Mouse (Mus musculus) ovary, postnatal 36 days (tissue): ENCODE measurements around the gene Padi2.

Source experiments
- DNase-seq: peaks from one replicate; pipeline ENCODE4 v3.0.0; 2022; ENCODE audit warnings: low spot score, mixed read lengths

Padi2 gene

DNA sequence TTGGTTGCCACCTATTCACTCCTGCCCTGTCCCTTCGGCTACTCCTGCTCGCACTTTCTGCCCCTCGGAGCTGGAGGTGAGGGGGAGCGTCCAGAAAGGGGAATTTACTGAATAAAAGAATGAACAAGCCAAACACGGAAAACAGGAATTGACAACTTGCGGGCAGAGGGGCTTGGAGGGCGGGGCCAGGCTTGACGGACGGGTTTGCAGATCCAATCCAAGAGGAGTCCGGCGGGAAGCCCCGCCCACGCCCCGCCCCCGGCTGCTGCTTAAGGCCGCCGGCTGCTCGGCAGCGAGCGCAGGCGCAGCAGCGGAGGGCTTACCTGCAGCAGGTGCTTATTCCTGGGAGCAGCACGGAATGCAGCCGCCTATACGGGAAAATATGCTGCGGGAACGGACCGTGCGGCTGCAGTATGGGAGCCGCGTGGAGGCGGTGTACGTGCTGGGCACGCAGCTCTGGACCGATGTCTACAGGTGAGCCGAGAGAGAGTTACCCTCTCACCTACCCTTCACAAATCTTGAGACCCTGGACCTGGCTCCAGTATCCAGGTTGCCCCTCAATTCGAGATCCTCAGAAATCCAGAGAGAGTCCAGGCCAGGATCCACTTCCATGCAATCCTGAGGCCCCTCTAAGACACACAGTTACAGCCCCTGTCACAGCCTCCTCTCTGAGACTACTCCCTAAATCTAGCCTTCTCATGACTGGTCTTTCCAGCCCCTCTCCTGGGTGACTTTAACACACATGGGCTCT lies at the start of gene Padi2:
Gene Padi2 (plus strand): TSS at position 269 of the 751 bp plus-strand sequence.
- DNase-seq = peak; percentile 67

DNA sequence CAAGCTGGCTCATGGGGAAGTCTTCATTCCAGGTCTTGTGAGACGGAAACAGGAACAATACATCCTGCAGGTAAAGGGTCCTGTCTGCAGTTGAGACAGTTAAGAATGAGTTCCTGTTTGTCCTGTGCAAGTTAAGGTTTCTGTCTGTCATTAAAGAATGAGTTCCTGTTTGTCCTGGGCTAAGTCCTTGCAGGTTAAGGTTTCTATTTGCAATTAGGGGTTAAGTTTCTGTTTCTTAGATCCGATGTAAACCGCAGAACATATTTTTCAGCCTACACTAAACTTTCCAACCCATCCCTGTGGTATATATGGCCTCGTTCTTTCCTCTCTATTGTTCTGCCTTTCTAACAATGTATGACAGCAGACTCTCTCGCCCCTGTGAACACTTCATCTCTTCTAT lies 49.1 kb upstream of the Padi2 start:
- no peak for DNase-seq

DNA sequence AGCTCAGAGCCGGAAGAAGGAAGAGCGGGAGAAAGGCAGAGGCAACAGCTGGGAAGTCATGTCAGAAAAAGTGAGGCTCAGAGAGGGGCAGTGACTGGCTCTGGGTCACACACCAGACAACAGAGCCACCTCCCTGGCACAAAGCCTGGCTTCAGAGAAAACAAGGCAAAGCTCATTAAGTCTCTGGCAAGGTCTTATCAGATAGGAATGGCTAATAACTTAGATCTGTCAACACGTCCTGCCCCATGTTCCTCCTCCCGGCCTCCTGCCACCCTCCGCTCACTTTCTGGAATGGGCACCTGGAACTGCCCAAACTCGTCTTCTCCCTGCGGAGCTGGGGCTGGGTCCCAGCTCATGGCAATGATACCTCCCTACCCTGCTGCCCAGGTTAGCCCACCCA lies 48.3 kb upstream of the Padi2 start:
- DNase-seq = no peak

DNA sequence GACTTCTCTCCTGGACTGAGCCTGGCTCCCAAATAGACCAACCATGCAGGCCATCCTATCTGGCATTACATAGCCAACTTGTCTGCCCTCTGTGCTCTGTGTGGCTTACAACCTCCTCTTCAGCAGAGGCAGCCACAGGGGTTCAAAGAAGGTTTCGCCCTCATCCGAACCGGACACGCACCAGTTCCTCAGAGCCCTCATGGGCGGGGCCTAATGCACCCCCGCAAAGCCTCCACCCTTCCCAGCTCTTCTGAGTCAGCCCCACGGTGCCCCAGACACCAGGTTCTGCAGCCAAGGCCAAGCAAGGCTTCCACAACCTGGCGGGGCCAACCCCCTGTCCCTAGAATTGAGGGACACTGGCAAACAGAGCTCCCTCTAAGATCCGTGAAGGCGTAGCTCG lies 46.9 kb upstream of the Padi2 start:
- DNase-seq = no peak

DNA sequence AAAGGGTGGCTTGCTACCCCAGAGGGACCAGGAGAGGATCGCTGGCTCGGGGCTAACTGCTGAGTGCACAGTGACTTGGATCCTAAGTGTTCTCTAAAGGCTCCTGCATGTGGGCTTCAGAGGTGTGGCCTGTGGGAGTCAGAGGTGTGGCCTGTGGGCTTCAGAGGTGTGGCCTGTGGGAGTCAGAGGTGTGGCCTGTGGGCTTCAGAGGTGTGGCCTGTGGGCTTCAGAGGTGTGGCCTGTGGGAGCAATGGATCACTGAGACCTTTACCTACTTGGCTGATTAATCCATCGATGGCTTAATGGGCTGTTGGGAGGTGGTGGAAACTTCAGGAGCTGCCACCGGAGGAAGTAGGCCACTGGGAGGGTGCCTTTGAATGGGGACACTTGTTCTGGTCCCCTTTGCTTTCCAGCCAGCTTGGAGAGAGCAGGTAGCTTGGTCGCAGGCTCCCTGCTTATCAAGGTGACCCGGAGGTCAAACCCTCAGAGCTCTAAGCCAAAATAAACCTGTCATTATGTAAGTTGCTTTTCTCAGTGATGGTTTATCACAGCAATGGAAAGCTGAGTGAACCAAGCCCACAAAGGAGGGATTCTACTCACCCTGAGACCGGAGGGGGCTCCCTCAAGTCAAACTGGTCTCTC lies 45.9 kb upstream of the Padi2 start:
- DNase-seq = no peak

DNA sequence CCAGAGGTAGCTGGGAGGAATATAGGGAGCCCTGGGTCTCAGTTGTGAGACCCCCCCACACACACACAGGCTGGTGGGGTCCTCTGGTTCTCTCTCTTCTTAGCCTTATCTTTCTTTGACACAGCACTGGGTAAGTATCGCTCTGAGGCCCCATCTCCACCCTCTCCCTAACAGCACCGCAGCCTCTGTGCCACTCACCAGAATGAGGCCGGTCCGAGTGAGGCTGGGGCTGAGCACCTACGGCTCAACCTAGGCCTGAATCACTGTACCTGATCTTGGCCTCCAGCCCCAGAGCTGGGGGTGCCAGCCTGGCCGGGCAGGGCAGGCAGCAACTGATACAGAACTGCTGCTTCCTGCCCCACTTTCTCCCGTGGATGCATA lies 45.4 kb upstream of the Padi2 start:
- no peak for DNase-seq

DNA sequence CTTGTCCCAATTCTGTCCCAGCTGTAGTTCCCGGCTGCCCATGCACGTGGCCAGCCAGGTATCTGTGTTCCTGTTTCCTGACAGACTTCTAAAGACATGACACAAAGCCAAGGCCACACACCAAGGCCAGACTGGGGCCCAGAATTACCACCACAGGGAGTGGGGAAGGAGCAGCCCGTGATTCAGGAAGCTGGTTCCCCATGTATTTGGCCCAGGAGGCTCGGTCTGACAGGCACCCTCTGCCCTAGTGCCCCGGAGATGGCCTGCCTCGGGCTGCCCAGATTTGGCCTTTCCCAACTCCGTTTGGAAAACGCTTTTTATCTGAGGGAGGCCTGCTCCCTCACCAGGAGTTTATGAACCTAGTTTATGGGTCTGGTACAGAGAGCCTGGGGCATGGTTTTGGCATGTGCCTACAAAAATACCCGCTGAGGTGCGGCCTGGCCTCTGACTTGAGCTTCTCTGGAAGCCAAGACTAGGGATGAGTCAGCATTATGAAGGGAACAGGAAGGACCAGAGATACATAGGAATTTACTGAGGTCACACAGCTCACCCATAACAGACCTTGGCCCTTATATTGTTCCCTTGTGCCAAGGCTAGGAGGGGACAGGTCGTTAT lies 44.0 kb upstream of the Padi2 start:
- peak; percentile 16 for DNase-seq

DNA sequence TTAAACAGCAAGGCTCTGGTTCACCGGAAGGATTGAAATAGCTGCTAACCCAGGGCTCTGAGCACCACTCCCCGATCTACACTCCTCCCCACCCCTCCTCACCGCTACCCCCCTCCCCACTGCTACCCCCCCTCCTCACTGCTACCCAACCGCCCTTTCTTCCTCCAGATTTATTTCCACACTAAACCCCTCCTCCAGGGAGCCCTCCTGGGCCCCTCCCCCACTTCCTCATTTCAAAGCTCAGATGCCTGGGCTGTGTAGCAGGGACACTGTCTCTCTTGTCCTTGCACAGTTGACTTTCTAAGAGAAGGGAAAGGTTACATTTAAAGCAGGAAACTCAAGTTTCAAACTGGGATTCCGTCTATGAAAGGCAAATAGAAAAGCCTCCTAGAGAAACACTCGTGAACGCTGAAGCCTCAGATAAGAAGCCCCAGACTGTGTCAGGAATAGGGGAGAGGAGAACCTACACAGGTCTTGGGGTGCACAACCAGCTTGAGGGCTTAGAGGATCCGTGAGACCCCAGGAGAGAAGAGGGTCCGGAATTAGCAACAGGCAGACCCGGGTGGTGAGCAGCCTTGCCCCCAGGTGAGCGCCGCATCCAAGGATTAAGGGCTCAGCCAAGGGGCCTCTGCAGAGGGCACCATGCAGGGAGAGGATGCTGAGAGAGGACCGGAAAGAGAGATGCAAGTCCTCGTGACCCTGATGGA lies 37.5 kb upstream of the Padi2 start:
- no peak for DNase-seq

DNA sequence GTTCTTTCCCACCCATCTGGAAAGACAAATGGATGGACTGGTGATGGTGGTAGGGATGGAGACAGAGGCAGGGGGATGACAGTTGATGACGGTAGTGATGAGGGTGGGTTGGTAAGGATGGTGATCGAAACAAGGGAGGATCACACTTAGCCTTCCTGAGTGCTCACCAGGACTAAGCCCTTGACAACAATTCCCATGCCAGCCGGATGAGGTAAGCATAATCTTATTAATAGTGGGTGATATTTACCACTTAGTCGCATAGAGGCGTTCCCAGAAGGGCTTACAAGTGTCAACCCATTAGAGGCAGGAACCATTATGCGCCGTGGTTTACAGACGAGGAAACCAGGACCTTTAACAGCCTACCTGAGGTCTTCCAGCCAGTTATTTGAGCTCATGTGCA lies 36.2 kb upstream of the Padi2 start:
- DNase-seq = no peak

DNA sequence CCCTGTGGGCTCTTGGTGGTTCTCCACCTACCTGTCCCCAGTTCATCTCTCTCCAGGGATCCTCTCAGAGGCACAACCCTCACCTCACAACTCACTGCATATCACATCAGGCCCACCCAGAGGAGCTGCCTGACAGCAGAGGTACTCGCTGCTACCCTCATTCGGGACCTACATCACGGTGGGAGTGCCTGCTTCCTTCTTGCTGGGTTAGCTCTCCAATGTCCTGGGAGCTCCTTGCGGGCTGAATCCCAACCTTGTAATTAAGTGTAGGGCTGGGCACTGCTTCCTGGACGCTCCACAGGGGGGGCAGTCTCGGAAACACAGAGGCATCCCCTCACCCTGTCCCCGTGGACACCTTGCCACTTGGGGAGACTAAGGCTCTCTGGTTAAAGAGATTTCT lies 35.3 kb upstream of the Padi2 start:
- DNase-seq = no peak

DNA sequence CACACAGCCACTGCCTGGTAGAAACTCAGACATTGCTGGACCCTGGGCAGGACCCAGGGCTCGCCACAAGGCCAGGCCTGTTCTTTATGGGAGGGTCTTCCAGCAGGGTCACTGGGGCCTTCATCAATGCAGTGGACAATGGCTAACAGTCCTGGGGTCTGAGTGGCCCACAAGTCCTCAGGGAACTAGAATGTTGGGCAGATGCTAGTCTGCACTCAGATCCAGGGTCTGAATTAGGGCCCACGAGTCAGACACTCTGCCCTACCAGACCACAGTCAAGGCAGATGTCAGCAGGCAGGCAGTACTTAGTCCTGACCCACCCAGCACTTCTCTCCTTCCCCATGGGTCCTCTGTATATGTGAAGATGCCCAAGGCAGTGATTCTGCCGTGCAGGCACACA lies 34.8 kb upstream of the Padi2 start:
- no peak for DNase-seq

DNA sequence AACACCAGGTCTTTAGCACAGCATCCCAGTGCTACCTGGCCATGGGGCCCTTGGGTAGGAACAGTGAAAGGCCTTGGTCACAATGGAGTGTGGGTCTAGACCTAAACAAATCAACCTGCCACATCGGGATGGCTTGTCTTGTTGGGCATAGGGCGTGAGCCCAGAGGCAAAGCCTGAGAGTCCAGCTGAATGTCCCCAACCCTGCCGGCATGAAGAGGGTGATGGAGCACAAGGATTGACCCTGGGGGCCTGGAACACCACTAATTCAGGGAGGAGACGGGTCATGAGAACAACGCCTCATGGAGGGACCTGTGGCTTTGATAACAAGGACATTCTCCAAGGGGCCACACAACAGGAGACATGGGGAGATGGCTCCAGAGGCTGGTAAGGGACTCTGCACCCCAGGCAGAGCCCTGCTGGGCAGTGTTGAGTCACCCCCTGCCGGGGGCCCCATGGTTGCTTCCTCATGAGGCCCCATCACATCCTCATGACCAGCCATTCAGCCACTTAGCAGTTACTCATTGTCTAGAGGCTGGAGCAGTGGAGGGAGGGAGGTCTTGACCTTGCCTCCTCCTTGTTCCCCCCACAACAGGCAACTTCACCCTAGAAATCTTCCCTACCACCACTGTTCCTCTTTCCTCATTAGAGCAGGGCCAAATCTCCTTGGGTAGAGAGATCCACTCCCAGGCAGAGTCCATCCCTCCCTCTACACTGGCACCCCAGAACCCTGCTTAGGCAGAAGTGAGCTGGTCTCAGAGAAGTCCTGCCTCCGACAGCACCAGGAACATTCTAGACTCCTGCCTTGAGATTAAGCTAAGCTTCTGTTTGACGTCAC lies 34.1 kb upstream of the Padi2 start:
- no peak for DNase-seq

DNA sequence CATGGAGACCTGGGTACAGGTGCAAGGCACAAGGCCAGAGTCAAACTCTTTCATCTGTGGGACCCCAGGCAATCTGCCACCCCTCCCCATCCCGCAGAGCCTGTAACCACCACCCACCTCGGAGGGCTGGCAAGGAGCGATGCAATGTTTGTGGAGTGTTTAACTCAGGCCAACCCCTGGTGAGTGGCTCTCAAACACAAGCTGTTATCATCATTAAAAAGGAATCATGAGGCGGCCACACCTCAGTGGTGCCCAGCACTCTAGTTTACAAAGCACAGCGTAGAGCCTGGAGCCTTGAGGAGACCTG lies 33.5 kb upstream of the Padi2 start:
- no peak for DNase-seq

DNA sequence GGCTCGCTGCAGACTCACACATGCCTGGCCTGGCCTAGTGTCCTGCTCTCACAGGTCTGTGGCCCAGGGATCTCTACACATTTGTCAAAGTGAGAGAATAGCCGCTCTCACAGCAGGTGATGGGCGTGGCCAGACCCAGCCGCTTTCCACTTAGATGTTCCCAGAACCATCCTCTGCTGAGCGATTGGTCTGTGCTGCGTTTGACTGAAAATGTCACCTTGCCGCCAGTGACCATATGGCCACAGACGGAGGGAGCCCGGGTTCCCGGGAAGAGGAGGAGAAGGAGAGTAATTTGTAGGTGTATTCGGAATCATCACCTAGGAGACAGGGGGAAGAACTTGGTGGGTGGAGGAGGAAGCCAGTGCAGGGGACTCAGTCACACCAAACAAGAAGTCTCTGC lies 33.1 kb upstream of the Padi2 start:
- DNase-seq = no peak

DNA sequence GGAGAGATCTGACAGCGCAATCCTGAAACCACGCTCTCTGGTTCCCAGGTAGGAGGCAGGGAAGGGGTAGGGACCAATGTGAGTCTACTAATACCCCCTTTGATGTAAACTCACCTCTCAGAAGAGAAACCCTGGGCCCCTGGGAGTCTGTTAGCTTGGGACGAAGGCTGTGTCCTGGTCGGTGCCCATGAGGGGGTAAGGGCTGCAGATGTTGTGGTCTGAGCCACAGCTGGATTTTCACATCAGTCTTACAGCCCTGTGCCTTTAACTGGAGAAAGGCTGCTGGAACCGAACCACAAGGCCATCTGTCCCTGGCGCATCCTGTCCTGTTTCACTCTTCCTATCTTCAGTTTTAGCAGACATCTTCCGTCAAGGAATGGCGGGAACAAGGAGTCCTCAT lies 30.0 kb upstream of the Padi2 start:
- DNase-seq = no peak

DNA sequence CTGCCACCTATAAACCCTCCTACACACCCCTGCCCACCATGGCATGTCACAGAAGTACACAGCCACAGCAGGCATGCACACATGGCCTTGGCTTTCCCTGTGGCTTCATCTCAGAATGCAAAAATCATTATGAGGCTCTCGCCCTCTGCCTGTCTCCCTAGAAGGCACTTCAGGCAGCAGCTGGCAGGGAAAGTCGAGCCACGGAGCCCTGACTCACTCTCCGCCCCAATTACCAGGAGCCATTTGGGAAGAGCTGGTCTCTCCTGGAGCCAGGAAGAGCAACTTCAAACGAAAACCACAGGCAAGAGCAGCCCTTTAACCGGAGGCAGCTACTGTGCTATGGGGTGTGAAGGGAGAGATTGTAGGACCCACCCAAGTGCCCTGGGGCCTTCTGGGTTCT lies 29.5 kb upstream of the Padi2 start:
- DNase-seq = no peak

DNA sequence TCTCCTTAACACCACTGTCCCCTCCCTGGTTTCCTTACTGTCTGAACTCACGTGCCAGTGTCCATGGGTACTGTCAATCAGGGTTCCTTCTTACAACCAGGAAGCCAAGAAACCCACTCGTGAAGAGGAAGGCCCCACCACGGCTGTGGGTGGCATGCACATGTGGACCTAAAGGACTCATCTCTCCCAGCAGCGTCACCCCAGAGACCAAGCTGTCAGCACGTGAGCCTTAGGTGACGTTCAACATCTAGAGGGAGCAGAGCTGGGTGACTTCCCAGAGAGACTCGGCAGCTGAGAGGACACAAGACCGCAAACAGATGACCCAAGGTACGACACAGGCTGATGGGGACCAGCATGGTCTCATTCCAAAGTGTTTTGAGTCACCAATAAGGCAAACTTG lies 28.7 kb upstream of the Padi2 start:
- DNase-seq = no peak

DNA sequence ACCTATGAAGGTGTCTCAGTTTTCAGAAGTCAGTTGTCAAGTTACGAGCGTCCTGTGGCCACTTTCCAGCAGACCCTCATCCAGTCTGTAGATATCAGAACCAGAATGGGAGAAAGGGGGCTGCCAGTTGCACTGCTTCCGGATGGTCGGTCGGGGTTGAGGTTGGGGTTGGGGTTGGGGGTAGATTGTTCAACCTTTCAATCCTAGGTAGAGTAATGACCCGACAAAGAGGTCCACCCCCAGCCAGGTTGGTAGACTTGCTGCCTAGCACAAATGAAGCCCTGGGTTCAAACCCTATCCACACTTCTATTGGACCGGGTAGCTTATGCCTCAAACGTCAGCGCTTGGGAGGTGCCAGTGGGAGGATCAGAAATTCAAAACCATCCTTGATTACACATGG lies 27.5 kb upstream of the Padi2 start:
- DNase-seq = no peak

DNA sequence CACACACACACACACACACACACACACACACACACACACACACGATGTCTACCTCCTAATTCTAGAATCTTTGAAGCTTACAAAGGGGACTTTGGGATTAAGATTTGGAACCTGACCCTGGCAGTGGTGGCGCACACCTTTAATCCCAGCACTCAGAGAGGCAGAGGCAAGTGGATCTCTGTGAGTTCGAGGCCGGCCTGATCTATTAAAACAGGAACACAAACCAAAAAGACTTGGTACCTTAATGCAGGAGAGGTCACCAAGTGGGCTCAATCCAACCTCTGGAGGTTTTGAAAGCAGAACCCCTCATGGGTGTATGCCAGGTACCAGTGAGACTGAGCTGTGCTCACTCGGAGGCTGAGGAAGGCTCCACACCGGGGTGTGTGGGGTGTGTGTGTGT lies 27.0 kb upstream of the Padi2 start:
- no peak for DNase-seq

DNA sequence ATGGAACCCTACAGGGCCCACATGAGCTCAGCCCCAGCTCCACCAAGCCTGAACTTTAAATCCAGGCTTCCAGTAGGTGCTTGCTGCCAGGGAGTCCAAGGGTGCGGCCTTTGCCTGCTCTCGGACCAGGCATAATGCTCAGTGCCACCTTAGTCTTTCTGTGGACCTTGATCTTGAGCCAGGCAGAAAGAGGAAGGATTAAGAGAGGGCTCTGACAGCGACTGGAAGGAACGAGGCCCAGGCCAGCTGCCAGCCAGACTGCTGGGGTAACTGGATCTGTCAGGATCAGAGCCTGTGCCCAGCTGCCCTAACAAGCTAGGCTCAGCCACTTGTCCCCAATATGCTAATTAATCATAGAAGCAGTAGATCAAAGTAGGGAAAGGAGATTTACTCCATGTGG lies 26.4 kb upstream of the Padi2 start:
- DNase-seq = no peak

DNA sequence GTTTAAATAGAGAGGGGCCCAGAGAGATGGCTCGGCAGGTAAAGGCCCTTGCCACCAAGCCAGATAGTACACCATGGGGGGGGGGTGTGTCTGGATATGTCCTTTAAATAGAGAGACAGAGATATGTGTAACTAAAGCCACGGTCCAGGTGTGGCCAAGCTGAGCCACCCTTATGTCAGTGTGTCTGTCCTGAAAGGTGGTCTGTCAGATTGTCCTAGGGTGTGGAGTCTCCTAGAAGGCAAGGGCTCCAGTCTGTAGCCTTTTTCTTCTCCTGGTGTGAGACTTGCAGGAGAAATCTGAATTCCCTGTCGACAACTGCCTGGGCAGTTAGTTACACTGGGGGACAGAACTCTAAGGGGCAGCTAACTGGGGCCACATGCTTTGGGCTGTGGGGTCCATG lies 25.9 kb upstream of the Padi2 start:
- DNase-seq = no peak

DNA sequence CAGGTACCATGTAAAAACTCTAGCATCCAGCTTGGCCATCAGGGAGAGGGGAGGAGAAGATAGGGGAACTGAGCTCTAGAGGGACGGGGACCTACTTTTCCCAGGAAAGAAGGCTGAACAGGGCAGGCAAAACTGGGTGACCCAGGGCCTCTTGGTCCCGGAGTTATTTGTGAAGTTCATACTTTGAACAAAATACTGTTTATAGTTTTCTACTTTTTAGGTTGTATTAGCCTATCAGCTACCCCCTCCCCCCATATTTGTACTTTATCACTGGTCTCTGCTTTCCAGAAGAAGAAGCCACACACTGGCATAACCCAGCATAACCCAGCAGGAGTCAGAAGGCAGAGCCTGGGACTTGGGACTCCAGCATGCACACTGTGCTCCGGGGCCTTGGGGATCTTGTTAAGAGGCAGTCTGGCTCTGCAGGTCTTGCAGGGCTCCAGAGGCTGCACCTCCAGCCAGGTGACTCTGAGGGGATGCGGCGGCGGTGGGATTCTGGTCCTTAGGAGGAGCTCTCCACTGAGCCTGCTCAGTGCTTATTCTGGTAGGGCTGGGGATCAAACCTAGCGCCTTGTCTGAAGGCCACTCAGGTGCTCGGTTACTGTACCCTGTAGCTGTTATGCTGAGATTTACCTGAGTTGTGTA lies 25.0 kb upstream of the Padi2 start:
- DNase-seq = no peak
